Mouse (Mus musculus) E14TG2a.4 (cell line): ENCODE measurements at regions not wholly inside any gene's neighbourhood (a gene's known extent, or its start where the extent isn't known, plus 50 kb on each side); places are given as distances from the start of the nearest gene placed in this dataset.

Experiments used
- CTCF ChIP-seq: conservative IDR thresholded peaks from 2 replicates; pipeline ENCODE4 v1.5.1; 2014; ENCODE audit warnings: low read length
- NANOG ChIP-seq: IDR thresholded peaks from 2 replicates; pipeline ENCODE4 v1.6.1; 2014; ENCODE audit warnings: borderline replicate concordance, low read length, mixed read lengths
- POU5F1 ChIP-seq: IDR thresholded peaks from 2 replicates; pipeline ENCODE4 v1.6.1; 2014; ENCODE audit warnings: low read length, borderline replicate concordance

- TF ChIP-seq CTCF (no peak), POU5F1 (no peak), NANOG (no peak)
These were observed 114.8 kb downstream of the Olfr721-ps1 start for GRCm38 (mm10) chr14:14515918-14516317.
